Mouse (Mus musculus) kidney, postnatal 36 days (tissue): ENCODE measurements around the gene Pde4d.

ENCODE experiments used
- DNase-seq, 2 experiments: peaks; one replicate each; pipeline ENCODE4 v3.0.0; 2021 to 2022; ENCODE audit warnings: mixed read lengths in 2 of 2

Pde4d gene

DNA sequence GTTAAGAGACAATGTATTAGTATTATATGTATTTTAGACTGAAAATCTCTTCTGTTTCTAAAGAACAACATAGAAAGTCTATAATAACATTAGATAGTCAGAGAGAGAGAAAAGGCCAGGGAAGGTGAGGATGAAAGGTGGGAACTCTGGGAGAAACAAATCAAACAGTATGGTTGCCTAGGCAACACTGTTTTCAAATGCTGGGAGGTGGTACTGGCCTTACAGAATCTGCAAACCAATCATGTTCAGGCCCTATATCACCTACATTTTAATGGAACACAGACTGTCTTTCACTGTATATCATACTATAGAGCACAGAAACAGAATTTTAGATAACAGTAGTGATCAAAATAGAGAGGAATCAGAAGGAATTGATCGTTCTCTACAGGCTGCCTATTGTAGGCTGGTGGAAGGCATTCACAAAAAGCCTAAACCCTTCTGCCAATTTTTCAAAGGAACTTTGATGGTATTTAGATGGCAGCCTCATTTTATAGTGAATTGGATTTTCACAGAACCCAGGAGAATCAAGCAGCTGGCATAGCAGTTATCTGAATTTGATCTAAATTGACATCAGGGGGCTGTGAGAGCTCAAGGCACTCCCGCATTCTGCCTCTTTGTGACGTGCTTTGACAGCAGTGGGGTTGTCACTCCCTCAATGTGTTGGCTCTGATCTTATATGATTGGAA, 1084.2 kb downstream of the Pde4d start:
- DNase-seq = no peak

DNA sequence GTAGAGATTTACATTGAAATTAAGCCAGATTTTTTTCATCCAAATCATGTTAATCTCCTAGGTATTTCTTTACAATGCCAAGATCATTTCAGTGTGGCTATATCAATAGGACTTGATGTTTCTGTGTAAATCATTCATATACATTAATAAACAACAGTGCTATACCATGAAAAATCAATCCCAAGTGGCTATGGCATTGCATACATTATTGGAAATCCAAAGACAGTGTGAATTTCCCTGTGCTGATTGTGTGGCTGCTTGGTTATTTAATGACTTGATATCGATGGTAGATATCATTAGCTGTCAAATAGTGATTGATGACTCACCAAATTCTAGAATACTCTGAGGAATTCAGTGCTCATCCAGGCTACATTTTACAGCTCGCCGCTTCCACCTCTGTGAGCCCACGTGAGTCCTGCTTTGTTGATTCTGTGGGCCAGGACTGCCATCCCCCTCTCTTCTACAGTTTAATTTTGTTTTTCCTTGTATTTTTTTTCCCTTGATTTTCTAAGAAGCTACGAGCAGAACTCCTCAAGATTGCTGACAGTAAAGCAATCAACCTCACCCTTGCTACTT, 1085.0 kb downstream of the Pde4d start:
- no peak for DNase-seq

DNA sequence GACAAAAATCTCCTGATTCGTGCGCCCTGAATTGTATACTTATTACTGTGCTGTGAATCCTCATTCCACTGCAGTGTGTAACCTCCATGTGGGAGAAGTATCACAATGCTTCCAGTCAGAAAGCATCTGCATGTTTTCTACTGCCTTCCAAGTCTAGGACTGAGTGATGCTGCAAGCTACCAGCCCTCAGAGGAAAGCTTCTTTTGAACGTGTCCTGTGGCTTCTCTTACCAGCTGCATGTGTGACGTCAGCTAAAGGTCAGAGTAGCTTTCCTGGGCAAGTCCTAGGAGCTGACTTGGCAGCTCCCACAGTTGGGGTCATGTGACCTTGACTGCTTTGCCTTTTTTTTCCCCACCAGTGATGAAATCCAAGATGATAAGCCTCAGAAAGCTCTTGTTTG, 1086.9 kb downstream of the Pde4d start:
- DNase-seq = peak; percentile 40 to 65

DNA sequence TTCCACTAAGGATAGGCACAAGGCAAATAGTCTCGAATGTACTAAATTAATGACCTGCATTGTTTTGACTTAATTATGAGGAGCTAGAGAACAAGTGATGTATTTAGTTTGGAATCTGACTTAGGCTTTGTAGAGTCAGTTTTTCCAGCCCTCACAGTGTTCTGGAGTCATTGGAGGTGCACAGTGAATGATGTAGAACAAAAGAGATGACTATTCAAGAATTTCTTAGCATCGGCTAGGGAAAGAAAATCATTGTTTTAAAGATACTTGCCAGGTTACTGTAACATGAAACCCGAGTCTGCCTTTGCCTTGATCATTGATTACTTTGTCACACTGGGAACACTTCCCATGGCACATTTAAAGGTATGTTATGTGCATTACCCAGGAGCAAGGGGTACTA, 1089.6 kb downstream of the Pde4d start:
- DNase-seq = no peak

DNA sequence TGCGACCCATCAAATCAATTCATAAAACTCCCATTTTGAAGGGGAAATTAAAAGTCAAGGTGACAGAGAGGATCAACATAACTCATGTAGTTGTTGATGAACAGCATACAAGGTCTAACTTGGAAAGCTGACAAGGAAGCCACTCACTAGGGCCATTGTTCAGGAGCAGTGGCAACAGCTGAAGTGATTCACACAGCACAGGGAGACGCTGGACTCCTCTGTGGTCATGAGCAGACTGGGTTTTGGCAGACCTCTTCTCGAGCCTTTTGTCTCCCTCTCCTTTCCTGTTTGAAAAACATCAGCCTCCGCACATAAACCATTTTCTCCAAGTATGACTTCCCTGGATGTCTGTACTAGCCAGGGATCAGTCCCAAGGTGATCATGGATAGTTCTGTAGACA, 1094.9 kb downstream of the Pde4d start:
- DNase-seq = no peak

DNA sequence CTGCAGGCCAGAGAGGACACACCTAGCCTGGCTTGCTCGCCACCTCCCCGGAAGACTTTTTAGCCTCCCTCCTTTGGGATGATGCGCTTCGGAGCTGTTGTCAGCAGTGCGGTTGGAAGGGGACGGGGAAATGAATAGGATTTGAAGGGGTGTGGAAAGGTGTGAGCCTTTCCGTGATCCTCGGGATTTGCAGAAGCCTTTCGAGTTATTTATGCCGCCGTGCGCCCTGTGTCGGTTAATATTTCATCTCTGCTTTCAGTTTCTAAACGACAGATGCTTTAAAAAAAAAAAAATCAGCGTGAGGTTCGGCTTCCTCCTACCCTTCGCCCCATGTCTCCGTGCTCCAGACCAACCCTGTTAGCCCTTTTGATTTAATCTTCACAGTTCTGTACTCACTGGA, 1096.6 kb downstream of the Pde4d start:
- peak; percentile 51 to 57 for DNase-seq

DNA sequence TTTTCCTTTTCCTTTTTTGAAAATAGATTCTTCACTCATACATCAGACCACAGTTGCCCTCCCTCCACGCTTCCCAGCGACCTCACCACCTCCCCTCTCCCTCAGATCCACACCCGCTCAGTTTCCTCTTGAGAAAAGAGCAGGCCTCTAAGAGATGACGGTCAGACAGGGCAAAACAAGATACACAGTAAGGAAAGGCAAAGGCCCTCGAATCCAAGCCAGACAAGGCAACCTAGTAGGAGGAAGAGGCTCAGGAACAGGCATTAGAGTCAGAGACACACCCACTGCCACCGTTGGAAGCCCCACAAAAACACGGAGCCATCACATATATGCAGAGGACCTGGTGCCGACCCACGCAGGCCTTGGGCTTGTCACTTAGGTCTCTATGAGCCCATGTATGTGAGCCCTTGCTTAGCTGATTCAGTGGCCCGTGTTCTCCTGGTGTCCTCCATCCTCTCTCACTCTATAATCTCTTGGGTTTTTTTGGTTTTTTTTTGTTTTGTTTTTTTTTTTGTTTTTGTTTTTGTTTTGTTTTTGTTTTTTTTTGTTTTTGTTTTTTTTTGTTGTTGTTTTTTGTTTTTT, 1097.3 kb downstream of the Pde4d start:
- DNase-seq = peak; percentile 42 to 45

DNA sequence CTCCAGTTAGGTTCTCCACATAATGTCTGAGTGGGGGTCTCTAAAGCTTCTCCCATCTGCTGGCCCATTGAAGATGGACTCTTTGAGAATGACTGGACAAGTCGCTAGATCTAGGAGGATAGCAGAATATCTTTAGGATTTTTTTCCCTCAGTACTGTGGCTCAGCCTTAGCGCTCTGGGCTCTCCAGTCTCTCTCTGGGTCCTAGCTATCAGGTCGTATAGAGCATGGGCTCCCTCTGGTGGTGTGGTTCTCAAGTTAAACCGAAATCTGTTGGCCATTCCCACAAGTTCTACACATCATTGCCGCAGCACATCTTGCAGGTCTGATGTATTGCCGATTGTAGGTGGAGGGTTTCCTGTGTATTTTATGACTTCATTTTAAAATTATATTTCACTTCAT, 1098.0 kb downstream of the Pde4d start:
- peak; percentile 88 to 93 for DNase-seq

DNA sequence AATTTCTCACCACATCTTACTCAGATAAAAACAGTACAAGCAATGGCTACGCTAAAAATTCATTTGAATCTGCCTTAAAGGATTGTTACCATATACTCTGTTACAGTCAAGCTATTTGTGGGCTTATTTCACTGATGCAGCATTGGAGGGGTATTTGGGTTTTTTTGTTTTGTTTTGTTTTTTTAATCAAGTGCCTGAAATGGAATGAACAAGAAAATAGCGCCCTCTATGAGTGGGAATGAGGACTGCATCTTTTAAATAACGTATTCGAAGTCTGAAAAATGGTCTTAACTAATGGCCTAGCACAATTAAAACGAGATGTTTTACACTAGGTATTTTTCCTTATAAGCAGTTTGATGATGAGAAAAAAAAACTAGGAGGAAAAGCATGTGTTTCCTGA, 1098.5 kb downstream of the Pde4d start:
- DNase-seq = no peak

DNA sequence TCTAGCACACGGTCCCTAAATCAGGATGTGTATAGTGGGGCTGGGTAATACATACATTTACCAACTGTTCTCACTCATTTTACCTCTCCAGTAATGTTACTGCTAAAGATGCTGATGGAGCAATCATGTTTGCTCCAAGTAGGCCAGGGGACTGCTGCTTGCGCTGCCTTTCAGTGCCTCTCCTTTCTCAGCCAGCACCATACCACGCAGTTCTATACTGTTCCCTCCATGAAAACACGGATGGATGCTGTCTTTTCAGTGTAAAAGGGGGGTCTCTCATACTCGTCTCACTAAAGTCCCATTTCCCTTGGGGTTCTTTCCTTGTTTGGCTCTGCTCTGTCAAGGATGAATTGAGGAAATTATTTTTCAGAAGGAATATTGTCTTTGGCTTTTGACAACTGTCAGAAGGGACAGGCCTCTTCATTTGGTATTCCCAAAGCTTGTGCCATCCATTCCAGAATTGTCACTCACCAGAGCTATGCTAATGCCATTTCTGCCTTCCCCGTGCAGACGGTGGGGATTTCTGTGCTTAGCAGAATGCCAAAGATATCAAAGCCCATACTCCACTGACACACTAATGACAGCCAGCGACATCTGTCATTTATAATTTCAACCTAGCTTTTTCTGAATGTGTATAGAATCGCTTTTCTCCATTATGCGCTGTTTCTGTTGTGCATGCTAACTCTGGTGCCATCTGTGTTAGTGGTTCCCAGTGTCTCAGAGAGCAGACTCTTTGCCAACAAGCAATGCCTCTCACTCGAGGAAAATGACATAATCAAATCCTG, 1099.2 kb downstream of the Pde4d start:
- DNase-seq = no peak

DNA sequence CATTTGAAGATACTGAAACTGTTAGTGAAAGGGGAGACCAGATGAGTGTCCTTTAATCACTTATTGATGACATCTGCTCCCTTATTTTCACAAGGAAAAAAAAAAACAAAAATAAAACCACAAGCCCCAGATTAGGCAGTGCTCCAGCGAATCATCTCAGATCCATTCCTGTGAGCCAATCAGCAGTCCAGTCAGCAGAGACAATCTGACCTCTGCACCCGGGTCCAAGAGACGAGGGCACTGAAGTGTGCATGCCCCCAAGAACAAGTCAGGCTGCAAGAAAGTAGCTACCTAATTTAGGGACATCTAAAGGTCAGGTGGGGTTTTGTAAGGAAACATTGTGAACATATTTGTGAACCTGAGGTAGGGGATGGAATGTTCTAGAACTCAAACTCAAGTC, 1102.1 kb downstream of the Pde4d start:
- DNase-seq = peak; percentile 87 to 93

DNA sequence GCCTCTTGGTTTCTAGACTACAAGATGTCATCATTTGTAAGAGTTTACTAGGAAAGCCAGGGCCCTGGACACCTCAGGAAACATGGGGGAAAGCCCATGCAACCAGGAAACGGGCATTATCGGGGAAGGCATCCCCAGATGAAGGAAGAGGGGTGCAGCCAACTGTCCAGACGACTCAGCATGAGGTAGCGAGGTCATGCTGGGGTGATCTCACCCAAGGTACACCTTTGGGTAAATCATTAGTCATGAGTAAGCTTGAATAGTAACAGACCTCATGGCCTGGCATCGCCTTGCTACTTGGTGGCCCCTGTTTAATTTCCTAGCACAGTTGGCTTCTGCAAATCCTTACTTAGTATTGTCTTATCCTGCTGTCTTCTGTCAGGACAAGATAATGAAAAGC, 1105.8 kb downstream of the Pde4d start:
- peak; percentile 76 to 89 for DNase-seq

DNA sequence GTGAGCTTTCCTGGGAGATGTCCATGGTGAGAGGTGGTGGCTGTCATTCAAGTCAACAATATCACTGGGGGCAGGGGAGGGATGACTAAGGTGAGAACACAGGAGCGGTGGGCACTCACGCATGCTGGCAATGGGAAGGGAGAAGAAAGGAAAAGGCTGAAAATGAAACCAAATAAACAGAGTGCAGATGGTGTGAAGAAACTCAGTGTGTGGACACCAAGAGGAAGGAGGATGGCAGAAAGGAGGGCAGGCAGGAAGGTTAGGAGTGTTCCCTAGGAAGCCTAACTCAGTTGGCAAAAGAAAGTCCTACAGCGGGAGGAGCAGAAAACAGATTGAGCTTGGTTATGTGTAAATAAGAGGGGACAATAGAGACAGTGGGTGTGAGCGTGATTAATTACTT, 1107.1 kb downstream of the Pde4d start:
- DNase-seq = no peak

DNA sequence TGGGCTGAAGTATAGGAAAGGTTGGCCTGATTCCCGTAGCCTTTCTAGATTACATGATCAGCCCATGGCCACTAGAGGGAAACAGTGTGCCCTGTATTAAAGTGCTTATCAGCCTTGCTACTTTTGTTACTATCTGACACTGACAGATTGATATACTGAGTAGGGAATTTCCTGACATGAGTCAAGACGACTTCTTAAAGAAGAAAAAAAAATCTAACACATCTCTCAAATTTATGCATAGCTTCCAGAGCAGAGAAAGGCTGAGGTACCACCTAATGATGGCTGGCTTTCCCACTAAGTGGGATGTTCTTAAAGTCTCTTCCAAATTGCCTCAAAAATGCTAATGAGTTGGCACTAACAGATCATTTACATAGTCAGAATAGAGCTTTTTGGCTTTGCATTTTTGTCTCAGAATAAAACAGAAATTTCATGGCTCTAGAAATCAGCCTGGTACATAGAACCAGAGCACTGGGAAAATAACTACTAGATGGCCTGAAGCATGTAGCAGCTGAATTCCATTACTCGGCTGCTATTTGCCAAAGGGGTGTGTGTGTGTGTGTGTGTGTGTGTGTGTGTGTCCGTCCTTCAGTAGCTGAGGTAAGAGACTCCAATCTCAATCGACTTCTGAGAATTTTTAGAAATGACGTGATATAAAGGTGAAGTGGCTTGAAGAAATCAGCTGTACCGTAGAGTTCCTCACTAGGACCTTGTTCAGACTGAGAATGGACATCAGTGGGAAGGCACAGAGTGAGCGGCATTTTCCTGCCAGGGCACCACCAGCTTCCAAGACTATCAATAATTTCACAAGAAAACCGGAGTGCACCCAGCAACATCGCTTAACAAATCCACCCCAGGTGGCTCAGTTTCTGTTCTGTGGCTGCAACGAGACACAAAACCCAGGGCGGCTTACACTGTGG, 1108.9 kb downstream of the Pde4d start:
- DNase-seq = peak; percentile 62 to 64

DNA sequence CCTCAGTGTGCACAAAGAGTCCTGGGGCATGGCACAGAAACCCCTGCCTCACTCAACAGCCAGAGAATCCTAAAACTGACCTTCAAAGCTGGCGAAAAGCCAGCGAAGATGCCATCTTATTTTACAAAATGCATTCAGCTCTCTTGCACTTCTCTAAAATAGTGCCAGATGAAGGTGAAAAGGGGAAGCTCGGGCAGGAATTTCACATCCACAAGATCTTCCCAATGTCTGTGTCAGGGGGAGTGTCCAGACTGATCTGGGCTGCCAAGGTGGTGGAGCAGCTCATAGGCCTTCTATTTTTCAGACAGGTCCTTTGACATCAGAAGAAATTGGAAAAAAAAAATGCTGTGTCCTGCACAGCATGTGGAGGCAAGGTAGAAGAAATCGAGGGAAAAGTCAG, 1110.5 kb downstream of the Pde4d start:
- no peak for DNase-seq

DNA sequence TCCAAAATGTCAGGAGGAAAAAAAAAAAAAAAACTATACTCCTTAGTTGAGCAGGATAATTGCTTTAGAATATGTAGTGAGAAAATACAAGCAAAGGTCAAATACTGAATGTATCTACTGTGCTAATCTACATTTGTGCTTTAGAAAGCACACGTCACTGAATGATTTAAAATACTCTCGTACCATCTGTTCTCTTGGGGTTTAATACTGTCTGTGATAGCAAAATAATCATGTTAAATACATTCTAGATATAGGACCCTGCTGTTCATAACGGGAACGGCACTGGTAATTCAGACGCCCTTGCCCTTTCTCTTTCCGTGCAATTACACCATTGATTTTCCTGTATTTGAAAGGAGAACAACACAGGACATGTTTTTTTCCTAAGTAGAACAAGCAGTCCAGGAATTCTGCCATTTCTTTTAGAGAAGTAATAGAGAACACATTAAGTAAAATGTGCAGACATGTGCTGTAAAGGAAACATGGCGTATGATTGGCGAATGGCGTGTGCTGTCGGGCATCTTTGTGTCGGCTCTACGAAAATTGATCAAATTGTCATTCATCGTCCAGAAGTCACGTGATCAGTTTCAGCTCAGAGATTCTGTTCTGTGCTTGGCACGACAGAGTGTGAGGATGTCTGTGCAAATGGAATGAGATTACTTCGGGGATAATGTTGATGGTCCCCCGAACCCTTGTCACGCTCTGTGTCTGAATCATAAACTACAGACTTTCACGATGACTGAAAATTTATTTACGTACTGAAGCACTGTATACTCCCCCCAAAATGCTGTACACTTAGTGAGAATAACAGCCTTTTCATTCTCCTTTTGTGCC, 1119.1 kb downstream of the Pde4d start:
- DNase-seq = no peak

DNA sequence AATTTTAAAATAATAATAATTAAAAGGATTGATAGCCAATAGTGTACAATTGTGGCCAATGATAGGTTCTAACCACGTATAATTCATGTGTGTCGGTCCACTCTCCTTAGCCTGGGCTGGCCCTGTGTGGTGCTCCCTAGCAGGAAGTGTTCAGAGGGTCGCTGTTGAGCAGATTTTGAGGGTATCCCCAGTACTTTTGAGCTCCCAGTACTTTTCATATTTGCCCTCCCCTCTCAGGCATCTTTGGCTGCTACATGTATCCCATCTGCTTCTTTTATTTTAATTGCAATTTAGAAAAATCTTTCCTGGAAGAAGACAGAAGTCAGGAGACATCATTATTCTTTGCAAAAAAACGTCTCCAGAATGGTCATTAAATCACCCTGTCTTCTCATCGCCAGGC, 1119.7 kb downstream of the Pde4d start:
- no peak for DNase-seq

DNA sequence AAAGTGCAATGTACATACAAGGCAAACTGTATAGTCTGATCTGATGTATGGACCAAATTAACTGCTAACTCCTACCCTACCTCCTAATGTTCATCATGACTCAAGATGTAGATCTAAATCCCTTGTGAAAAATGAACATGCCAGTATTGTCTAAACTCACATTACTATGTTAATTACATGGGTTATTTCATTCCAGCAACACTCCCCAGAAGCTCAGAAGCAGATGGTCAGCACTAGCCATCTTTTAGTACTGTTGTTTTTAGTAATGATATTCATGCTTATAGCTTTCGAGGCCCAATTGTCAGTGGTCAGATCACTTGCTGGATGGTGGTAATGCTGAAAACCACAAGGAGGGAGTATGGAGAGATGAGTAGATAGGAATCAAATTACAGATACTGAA, 1127.0 kb downstream of the Pde4d start:
- no peak for DNase-seq

DNA sequence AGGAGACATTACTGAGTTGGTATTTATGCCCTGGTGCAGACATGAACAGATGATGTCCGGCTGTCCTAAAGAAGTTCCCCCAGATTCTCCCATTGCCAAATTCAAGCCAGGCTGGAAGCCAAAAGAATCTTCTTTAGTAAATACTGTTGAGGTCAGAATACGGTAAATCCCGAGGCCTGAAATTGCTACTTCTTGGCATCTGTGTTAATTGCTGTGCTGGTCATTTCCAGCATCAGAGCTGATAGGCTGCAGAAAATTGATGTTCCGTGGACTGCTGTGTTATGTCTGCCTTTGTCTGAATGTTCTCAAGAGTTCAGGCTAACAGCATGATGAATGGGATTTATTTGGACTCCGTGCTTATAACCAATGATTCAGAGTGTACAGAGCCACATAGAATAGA, 1127.7 kb downstream of the Pde4d start:
- peak in 1 of 2 experiments; percentile 63 for DNase-seq

DNA sequence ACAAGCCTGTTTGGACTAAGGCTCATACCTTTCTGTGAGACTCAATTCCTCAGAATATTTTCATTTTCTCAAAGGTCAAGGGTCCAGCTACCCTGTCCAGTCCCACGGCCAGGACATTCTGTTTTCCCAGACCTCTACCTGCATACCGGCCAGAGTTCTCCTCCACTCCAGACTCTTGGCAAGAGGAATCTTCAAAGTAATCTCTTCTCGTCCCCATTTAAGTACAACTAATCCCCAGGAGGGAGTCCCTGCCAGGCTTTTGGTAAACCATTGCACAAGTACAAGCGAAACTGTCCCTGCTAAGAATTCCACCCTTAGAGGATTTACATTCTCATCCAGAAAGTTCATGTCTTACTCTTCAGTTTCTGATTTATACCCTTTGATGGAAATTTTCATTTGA, 1128.2 kb downstream of the Pde4d start:
- peak; percentile 67 to 88 for DNase-seq

DNA sequence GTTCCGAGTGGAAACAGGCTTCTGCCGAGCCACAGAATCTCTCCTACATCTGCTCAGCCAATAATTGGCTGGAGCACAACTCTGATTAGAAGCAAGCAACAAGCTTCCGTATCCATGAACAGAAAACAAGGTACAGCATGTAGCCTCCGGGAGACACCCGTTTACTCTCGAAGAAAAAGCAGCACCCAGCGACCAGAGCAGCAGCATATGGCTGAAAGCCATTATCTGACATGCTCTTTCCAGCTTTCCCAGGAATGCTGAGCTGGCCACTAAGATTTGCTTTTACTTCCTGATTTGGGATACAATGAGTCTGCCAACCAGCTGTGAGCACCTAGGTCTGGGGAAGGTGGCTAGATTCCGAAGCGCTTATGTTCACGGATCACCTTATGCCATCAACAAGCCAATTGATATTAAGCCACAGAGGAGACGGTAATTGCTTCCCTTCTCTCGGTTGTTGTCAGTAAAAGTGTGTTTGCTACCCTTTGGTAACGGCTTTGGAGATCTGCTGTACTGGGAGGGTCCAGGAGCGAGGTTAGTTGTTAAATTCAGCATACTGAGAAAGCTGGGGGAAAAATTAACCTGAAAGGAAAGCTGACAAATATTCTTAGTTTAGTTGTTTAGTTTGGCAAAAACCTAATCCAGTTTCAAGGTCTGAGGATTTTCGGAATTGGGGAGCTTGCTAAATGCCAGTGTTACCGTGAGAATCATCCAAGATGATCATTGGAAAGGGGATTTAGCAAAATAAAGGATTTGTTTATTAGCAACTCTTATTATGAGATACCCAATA, 1131.7 kb downstream of the Pde4d start:
- peak; percentile 37 to 60 for DNase-seq
